Mouse (Mus musculus): ENCODE results near the gene Psma4. TPM values are rescaled to one million over a fixed set of nuclear protein-coding genes. Genes with fewer than 3 reads are reported as not detected.

Gene Psma4
- total RNA-seq, 2 experiments from 2014 or later = 238 to 449 TPM

DNA sequence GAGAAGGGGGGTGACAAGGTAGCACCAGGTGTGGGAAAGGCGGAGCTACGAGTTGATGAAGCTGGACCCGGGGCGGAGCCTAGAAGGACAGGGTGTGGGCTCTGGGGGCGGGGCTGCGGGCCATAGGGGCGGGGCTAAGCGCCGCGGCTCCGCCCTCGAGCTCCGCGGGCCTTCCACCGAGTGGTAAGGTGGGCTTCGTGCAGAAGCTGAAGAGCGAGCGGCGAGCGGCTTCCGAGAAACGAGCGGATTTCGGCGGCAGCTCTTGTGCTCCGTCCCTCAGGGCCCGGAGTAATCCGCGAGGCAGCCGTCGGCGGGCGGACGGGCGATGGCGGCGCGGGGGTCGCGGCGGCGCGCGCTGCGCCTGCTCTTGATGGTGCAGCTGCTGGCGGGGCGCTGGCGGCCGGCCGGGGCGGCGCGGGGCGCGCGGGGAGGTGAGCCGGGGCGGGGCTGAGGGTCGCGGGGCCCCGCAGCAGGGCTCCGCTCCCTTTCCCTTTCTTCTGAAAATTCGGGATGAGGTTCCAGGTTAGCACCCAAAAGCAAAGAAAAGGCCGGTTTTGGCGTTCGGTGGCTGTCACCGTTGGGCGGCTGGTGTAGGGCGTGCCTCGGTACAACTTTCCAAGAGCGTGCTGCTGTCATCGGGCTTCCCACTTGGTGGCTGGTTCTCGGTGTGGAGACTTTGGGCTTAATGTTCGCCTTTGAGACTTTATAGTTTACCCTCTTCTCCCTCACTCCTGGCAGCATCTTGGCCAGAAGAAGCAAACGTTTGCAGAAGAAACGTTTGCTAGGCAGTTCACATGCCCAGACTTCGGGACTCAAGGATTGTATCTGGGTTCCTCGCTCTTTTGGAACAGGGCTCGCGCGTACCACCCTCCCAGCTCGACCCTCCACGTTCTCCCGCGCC lies 31.0 kb downstream of the Psma4 start:
- ATAC-seq (replicated peaks; ENCODE audit: low FRiP score, low TSS enrichment, poor library complexity, severe bottlenecking) = peak; percentile 70; the same call in 1 of the 2 replicates

DNA sequence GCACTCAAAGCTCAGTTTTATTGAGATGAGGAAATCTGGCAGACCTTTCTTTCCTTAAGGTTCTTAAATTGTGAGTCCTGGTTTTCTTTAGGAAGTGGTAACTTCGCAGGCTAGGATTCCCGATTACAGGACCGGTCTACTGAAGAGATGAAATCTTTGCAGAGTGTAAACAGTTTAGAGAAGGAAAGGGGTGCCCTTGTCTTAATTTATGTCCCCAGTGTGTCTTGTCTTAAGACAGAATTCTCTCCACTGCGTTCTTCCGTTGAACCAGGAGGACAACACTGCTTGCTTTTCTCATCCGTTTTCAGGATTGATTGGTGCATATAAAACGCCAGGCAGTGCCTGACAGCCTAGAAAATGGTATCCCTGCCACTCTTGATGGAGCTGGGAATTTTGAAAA lies 31.8 kb downstream of the Psma4 start:
- no peak for ATAC-seq (replicated peaks; ENCODE audit: low FRiP score, low TSS enrichment, poor library complexity, severe bottlenecking)

DNA sequence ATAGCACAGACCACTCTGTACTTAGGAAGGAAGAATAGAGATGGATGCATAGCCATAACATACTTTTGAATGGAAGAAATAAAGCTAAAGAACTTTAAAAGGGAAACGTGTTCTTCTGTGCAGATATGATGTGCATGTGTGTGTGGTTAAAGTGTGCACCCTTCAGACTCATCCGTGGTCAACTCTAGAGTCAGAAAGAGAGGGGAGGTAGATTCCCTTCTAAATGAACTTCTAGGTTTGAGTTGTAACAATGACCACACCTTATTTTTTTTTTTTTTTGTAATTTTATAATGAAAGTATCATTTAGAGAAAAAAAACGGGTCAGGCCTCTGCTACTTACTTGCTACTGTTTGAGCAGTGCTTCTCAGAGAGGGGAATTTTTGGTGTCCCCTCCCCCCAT lies 39.8 kb downstream of the Psma4 start:
- no peak for ATAC-seq (replicated peaks; ENCODE audit: low FRiP score, low TSS enrichment, poor library complexity, severe bottlenecking)

DNA sequence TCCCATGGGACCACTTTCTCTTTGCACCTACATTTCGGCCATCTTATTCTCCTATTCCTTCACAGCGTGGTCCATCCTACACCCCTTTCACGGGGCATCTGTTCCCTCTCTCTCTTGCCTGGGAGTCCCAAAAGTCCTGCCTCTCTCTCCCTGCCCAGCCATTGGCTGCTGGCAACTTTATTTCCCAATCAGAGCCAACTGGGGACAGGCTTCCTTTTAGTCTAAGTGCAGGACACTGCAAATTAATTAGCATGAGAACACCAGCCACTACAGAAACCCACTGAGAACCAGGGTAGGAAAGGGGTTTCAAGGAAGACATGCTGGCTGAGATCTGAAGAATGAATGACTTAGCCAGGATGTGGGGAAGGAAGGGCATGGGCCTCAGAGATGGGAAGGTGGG lies 43.8 kb downstream of the Psma4 start:
- no peak for ATAC-seq (replicated peaks; ENCODE audit: low FRiP score, low TSS enrichment, poor library complexity, severe bottlenecking)

DNA sequence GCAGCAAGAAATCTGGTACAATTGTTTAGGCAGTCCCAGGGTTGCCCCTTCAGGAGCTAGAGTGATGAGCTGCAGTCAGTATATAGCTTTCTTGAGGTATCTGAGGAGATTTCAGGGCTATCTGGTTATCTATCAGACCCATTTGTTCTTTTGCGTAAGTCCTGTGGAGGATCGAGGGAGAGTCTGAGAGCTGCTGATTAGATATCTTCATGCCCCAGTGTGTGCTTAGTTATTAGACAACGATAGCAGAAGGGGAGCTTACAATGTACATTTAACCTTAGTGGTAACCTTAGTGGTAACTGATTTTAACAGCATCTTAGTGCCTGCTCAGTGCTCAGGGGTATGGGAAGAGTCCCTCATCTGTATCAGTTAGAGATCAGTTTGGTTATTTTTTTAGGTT lies 45.1 kb downstream of the Psma4 start:
- ATAC-seq (replicated peaks; ENCODE audit: low FRiP score, low TSS enrichment, poor library complexity, severe bottlenecking) = peak; percentile 83

DNA sequence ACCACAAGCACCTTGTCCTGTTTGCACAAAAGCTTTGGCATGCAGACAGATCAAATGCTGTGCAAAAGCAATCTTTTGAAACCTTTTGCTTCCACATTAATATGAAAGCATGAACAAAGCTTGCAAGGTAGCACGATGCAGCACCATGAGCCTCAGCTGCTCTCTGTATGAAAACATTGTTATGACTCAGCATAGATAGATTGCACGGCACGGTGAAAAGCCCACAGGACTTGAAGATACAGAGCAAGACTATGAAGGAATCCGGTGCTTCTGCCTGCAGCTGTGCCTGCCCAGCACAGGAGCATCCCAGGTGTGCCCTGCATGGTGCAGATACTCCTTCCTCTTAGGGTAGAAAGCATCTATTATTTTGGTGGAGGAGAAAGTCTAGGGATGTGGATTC lies 53.0 kb downstream of the Psma4 start:
- ATAC-seq (replicated peaks; ENCODE audit: low FRiP score, low TSS enrichment, poor library complexity, severe bottlenecking) = no peak

Other genes with a start within 250 kb of the Psma4 start
- 94.9 and 125 TPM in 2 replicates for gene Wdr61, start 216.3 kb upstream of the Psma4 start, total RNA-seq (2014; fragmentation: Nextera tagmentation)
- 123 and 136 TPM in 2 replicates for gene Wdr61, start 216.3 kb upstream of the Psma4 start, total RNA-seq (2017)
- not detected in 2 replicates for gene Crabp1, start 186.0 kb upstream of the Psma4 start, total RNA-seq (2014; fragmentation: Nextera tagmentation)
- not detected in 2 replicates for gene Crabp1, start 186.0 kb upstream of the Psma4 start, total RNA-seq (2017)
- gene Ireb2, start 87.0 kb upstream of the Psma4 start, total RNA-seq (2014; fragmentation: Nextera tagmentation) = 36.6 and 46.6 TPM in 2 replicates
- 17.2 and 41.5 TPM in 2 replicates for gene Ireb2, start 87.0 kb upstream of the Psma4 start, total RNA-seq (2017)
- gene Hykk, start 33.5 kb upstream of the Psma4 start, total RNA-seq (2014; fragmentation: Nextera tagmentation) = not detected in 2 replicates
- not detected in 2 replicates for gene Hykk, start 33.5 kb upstream of the Psma4 start, total RNA-seq (2017)
- not detected in 2 replicates for gene AY074887, start 208 bp downstream of the Psma4 start, total RNA-seq (2014; fragmentation: Nextera tagmentation)
- gene AY074887, start 208 bp downstream of the Psma4 start, total RNA-seq (2017) = not detected in 2 replicates
- gene Chrna5, start 30.1 kb downstream of the Psma4 start, total RNA-seq (2014; fragmentation: Nextera tagmentation) = not detected in 2 replicates
- gene Chrna5, start 30.1 kb downstream of the Psma4 start, total RNA-seq (2017) = not detected in 2 replicates
- gene Chrna3, start 75.8 kb downstream of the Psma4 start, total RNA-seq (2014; fragmentation: Nextera tagmentation) = not detected in 2 replicates
- gene Chrna3, start 75.8 kb downstream of the Psma4 start, total RNA-seq (2017) = not detected in 2 replicates
- gene Chrnb4, start 98.0 kb downstream of the Psma4 start, total RNA-seq (2014; fragmentation: Nextera tagmentation) = not detected in 2 replicates
- not detected in 2 replicates for gene Chrnb4, start 98.0 kb downstream of the Psma4 start, total RNA-seq (2017)
- gene Ube2q2, start 198.1 kb downstream of the Psma4 start, total RNA-seq (2014; fragmentation: Nextera tagmentation) = 29.3 and 49.5 TPM in 2 replicates
- 69.1 and 69.4 TPM in 2 replicates for gene Ube2q2, start 198.1 kb downstream of the Psma4 start, total RNA-seq (2017)